Mouse (Mus musculus) heart, postnatal 4 days (tissue): ENCODE results near the gene Cdsn. TPM values are rescaled to one million over a fixed set of nuclear protein-coding genes. Genes with fewer than 3 reads are reported as not detected.
"Not testable (repeated sequence)": the region's sequence is repeated elsewhere in the genome, so short reads cannot be mapped to it uniquely, and the experiment has no call there.

Source experiments
- DNase-seq: peaks from one replicate; pipeline ENCODE4 v3.0.0; 2021
- total RNA-seq, 2 experiments: library from RNA; stranded (reverse); gene quantifications; 2 replicates each; pipeline ENCODE4 v1.2.3; 2021

Gene Cdsn
- under 1 TPM; 0.16 to 0.26 TPM for total RNA-seq

GRCm38 (mm10) chr17:35551881-35552414, at the start of gene Cdsn:
Gene Cdsn (plus strand): TSS chr17:35552128.
- DNase-seq, result peak; percentile 10

- no peak for DNase-seq
Measured at GRCm38 (mm10) chr17:35502226-35502625, 49.7 kb upstream of the Cdsn start.

GRCm38 (mm10) chr17:35502762-35503161, 49.2 kb upstream of the Cdsn start:
- DNase-seq, result no peak

- DNase-seq, result no peak
Measured at GRCm38 (mm10) chr17:35503849-35504248, 48.1 kb upstream of the Cdsn start.

- DNase-seq, result no peak
Measured at GRCm38 (mm10) chr17:35504628-35505481, 47.1 kb upstream of the Cdsn start.

GRCm38 (mm10) chr17:35505776-35506175, 46.2 kb upstream of the Cdsn start, which contains the start of gene Pou5f1:
Gene Pou5f1 (plus strand): TSS chr17:35506018.
- DNase-seq, result no peak

GRCm38 (mm10) chr17:35506881-35507280, 45.0 kb upstream of the Cdsn start:
- DNase-seq, result no peak

- DNase-seq, result no peak
Measured at GRCm38 (mm10) chr17:35507556-35508260, 44.2 kb upstream of the Cdsn start.

GRCm38 (mm10) chr17:35508279-35508678, 43.6 kb upstream of the Cdsn start:
- DNase-seq, result not testable (repeated sequence)

- peak; percentile 54 for DNase-seq
Measured at GRCm38 (mm10) chr17:35509284-35509683, 42.6 kb upstream of the Cdsn start.

GRCm38 (mm10) chr17:35512916-35513626, 38.9 kb upstream of the Cdsn start:
- no peak for DNase-seq

GRCm38 (mm10) chr17:35513886-35514285, 38.0 kb upstream of the Cdsn start:
- peak; percentile 87 for DNase-seq

- DNase-seq, result no peak
Measured at GRCm38 (mm10) chr17:35514756-35515155, 37.2 kb upstream of the Cdsn start.

GRCm38 (mm10) chr17:35515911-35516640, 35.9 kb upstream of the Cdsn start:
- DNase-seq, result peak; percentile 37

- DNase-seq, result peak; percentile 97
Measured at GRCm38 (mm10) chr17:35516652-35517500, 35.1 kb upstream of the Cdsn start, which contains the start of the genes Tcf19 and Cchcr1. Gene Tcf19 (minus strand): TSS chr17:35516824. Gene Cchcr1 (plus strand): TSS chr17:35517100.

- DNase-seq, result no peak
Measured at GRCm38 (mm10) chr17:35517526-35517925, 34.4 kb upstream of the Cdsn start.

GRCm38 (mm10) chr17:35524354-35524753, 27.6 kb upstream of the Cdsn start:
- DNase-seq, result no peak

- no peak for DNase-seq
Measured at GRCm38 (mm10) chr17:35526644-35527043, 25.3 kb upstream of the Cdsn start.

GRCm38 (mm10) chr17:35532360-35532759, 19.6 kb upstream of the Cdsn start:
- no peak for DNase-seq

- no peak for DNase-seq
Measured at GRCm38 (mm10) chr17:35532901-35533300, 19.0 kb upstream of the Cdsn start, which contains the start of gene Psors1c2. Gene Psors1c2 (plus strand): TSS chr17:35533201.

GRCm38 (mm10) chr17:35534343-35534742, 17.6 kb upstream of the Cdsn start:
- DNase-seq, result peak; percentile 84
